Mouse (Mus musculus) CH12F3 (cell line): ENCODE measurements around the gene Aga.
"Not testable (repeated sequence)": the region's sequence is repeated elsewhere in the genome, so short reads cannot be mapped to it uniquely, and the experiment has no call there.

Experiments
- in situ Hi-C: fragments of 300-500 bp; cut with MboI; formaldehyde crosslinking; loops from 2 replicates; pipeline ENCODE4 v1.14.3; 2020; ENCODE audit warnings: low sequenced_read_pairs

Aga gene

DNA sequence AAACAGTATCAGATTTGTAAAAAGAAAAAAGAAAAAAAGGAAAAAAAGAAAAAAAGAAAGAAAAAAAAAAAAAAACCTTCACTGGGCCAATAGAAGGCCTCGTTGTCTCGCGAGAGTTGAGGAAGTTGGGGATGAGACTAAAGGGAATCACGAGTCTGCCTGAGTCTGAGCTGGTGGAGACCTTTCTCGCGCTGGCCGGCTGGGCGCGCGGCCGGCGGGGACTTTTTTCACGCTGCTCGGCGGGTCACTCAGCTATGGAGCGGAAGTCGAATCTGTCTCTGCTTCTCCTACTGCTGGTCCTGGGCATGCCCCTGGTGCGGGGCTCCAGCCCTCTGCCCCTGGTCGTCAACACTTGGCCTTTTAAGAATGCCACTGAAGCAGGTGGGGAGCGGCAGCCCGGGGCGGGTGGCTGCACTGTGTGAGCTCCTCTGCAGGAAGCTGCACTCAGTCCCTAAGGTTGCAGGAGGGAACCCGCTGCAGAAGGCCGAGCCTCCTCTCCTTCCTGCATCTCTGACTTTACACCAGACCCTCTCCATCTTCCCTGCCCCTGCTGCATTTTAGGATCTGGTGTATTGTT is at the start of gene Aga:
Gene Aga, plus strand, starts transcription at position 177 of the 577 bp plus-strand sequence.
- in situ Hi-C loops: no loop called here

- in situ Hi-C loops: no loop called here
Measured at GRCm38 (mm10) chr8:53489063-53489462, 22.5 kb upstream of the Aga start.

DNA sequence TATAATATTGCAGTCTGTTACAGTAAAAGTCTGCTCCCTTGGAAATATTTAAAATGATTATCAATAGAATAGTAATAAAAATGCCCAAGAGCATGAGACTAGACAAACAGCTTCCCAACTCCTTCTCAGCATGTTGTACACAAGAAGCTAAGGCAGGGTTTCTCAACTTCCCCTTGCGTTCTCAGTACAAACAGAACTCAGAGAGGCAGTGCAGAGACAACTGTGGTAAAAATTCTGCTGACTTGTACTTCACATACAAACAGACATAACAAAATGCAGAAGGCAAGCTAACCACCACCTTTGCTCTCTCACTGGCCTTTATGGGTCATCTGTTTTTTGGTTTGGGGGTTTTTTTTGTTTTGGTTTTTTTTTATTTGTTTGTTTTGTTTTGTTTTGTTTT is 15.3 kb upstream of the Aga start:
- in situ Hi-C loops: no loop called here

DNA sequence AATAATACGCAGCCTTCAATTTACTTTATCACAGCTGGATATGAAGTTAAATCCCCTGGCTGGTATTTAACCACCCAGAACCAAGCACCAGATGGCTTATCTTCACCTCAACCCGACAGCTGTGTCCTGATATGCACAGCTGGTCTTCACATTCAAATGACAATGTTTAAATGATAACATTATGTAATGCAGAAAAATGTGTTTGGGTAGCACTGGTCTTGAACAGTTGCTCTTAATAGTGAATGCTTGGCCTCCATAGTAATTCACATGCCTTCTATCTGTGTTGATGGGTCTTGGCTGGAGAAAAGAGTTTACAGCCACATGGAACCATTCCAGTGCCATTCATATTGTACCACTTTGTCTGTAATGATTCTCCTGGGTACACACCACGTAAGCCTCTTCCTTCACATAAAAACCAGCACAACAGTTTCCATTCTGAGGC is 14.6 kb upstream of the Aga start:
- in situ Hi-C loops: no loop called here

DNA sequence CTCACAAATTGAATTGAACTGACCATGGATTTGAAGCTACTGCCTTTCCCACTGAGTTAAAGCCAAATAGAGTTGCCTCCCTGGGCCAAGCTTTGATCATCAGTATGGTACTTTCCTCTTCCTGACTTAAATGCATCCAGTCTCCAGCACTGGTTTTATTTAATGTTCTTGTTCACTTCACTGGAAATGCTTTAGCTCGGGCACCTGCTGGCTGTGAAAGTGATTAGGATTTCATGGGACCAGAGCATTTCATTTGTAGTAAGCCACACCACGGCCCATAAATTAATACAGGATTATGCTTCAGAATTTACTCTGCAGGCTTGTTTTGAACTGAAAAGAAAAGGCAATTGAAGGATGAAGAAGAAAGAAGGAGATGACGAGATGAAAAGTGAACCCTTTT is 26.5 kb downstream of the Aga start:
- in situ Hi-C loops: not testable (repeated sequence)

GRCm38 (mm10) chr8:53539585-53539984 is 28.1 kb downstream of the Aga start:
- in situ Hi-C loops: no loop called here

GRCm38 (mm10) chr8:53562441-53563040 is 51.0 kb downstream of the Aga start:
- in situ Hi-C loops: no loop called here

DNA sequence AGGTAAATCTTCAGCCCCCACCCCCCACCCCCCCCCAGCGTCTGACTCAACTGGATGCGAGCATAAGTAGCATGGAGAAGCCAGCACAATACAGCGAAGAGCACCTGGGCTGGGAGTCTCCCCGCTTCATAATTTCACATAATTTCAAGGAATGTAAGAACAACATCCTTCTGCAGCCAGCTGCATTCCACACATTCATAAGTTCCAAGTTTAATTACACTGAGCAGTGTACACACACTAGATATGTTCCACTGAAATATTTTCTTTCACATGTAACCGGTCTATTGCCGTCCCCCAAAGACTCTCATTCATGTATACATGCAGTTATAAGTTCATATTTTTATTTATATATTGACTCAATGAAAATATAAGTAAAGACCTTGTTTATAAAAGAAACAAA is 54.7 kb downstream of the Aga start:
- in situ Hi-C loops: no loop called here
